Mouse (Mus musculus) kidney, embryonic 15.5 days (tissue): ENCODE measurements around the gene Ino80e. TPM values are rescaled to one million over a fixed set of nuclear protein-coding genes. Genes with fewer than 3 reads are reported as not detected.

Experiments
- ATAC-seq: fragments of 200-750 bp; cut with Nextera tagmentation; replicated peaks from 2 replicates; pipeline ENCODE4 v1.8.0; 2017; ENCODE audit warnings: moderate TSS enrichment; ENCODE audit not compliant: low FRiP score
- H3K27ac ChIP-seq: fragments of 300-500 bp; sonication (generic); 2 replicates; pipeline ENCODE4 v1.5.1; 2015; ENCODE audit warnings: mild to moderate bottlenecking, inconsistent platforms
- H3K27me3 ChIP-seq: fragments of 300-500 bp; sonication (generic); 2 replicates; pipeline ENCODE4 v1.6.1; 2015; ENCODE audit warnings: inconsistent platforms
- H3K36me3 ChIP-seq: fragments of 300-500 bp; sonication (generic); 2 replicates; pipeline ENCODE4 v1.6.1; 2015; ENCODE audit warnings: inconsistent platforms
- H3K4me1 ChIP-seq: fragments of 300-500 bp; sonication (generic); 2 replicates; pipeline ENCODE4 v1.6.1; 2015; ENCODE audit warnings: inconsistent platforms
- H3K4me2 ChIP-seq: fragments of 300-500 bp; sonication (generic); 2 replicates; pipeline ENCODE4 v1.6.1; 2015; ENCODE audit warnings: moderate library complexity, mild to moderate bottlenecking, inconsistent platforms
- H3K4me3 ChIP-seq: fragments of 300-500 bp; sonication (generic); replicated peaks from 2 replicates; pipeline ENCODE4 v1.5.1; 2015; ENCODE audit warnings: mild to moderate bottlenecking, inconsistent platforms
- H3K9ac ChIP-seq: fragments of 300-500 bp; sonication (generic); 2 replicates; pipeline ENCODE4 v1.6.1; 2015; ENCODE audit warnings: mild to moderate bottlenecking, inconsistent platforms
- H3K9me3 ChIP-seq: fragments of 300-500 bp; sonication (generic); replicated peaks from 2 replicates; pipeline ENCODE4 v1.6.1; 2016; ENCODE audit warnings: inconsistent platforms
- WGBS: fragments of 180-500 bp; shearing (Covaris S2); methylation state at CpG from one replicate; pipeline ENCODE4 v1.1.7; 2015; ENCODE audit warnings: mixed read lengths; 5-methylcytosine and 5-hydroxymethylcytosine counted together
- polyA plus RNA-seq: library from polyadenylated mRNA; unstranded; fragments of >200 nt; fragmentation: Nextera tagmentation; extraction: Ambion mirVana; gene quantifications from 2 replicates; pipeline ENCODE4 v1.2.1, GENCODE M21; 2015

Gene Ino80e
- polyA plus RNA-seq, 1 experiment from 2014 or later = 91.0 TPM

GRCm38 (mm10) chr7:126877239-126877638 is 15.1 kb upstream of the Ino80e start:
- Histone ChIP-seq H3K4me1 (peaks cover 15% of the 10 kb centered on the region), H3K9ac (no peak overlapping the region), H3K4me2 (no peak overlapping the region), H3K36me3 (peaks cover 84% of the 10 kb centered on the region), H3K27ac (no peak overlapping the region), H3K27me3 (no peaks in the 10 kb centered on the region), H3K4me3 (no peak overlapping the region), H3K9me3 (no peaks in the 10 kb centered on the region)
- 100% methylated on average over 1 of the region's 1 CpGs for WGBS
- no peak for ATAC-seq

- H3K9me3 ChIP-seq = no peaks in the 10 kb centered on the region
- H3K27ac ChIP-seq = no peak overlapping the region
- peaks cover 100% of the 10 kb centered on the region for H3K36me3 ChIP-seq
- WGBS = 95% methylated on average over 2 of the region's 2 CpGs
- no peak overlapping the region for H3K9ac ChIP-seq
- no peak overlapping the region for H3K4me2 ChIP-seq
- ATAC-seq = 0 out of 2 replicates have a peak, but pooled peaks have one; percentile 7
- no peaks in the 10 kb centered on the region for H3K4me1 ChIP-seq
- H3K4me3 ChIP-seq = no peak overlapping the region
- no peaks in the 10 kb centered on the region for H3K27me3 ChIP-seq
Measured at GRCm38 (mm10) chr7:126870520-126870891, 8.3 kb upstream of the Ino80e start.

- H3K27me3 ChIP-seq = no peaks in the 10 kb centered on the region
- no peak overlapping the region for H3K27ac ChIP-seq
- H3K36me3 ChIP-seq = peaks cover 100% of the 10 kb centered on the region
- H3K9me3 ChIP-seq = no peaks in the 10 kb centered on the region
- no peak overlapping the region for H3K9ac ChIP-seq
- no peak for ATAC-seq
- 88% methylated on average over 23 of the region's 23 CpGs for WGBS
- no peak overlapping the region for H3K4me3 ChIP-seq
- peaks cover 1% of the 10 kb centered on the region; the same call in 1 of the 2 replicates for H3K4me1 ChIP-seq
- no peak overlapping the region for H3K4me2 ChIP-seq
Measured at GRCm38 (mm10) chr7:126869780-126870519, 7.8 kb upstream of the Ino80e start.

GRCm38 (mm10) chr7:126868003-126868402 is 5.8 kb upstream of the Ino80e start:
- WGBS = 88% methylated on average over 12 of the region's 12 CpGs

GRCm38 (mm10) chr7:126867534-126867933 is 5.4 kb upstream of the Ino80e start:
- no peaks in the 10 kb centered on the region for H3K9me3 ChIP-seq
- ATAC-seq = no peak
- no peak overlapping the region for H3K27ac ChIP-seq
- H3K27me3 ChIP-seq = no peaks in the 10 kb centered on the region
- H3K36me3 ChIP-seq = peaks cover 88% of the 10 kb centered on the region
- no peak overlapping the region for H3K4me3 ChIP-seq
- H3K4me1 ChIP-seq = peaks cover 25% of the 10 kb centered on the region
- no peak overlapping the region for H3K9ac ChIP-seq
- WGBS = 83% methylated on average over 2 of the region's 2 CpGs
- H3K4me2 ChIP-seq = no peak overlapping the region

More at GRCm38 (mm10) chr7:126868003-126868402, 5.8 kb upstream of the Ino80e start:
- Histone ChIP-seq H3K9ac (no peak overlapping the region), H3K9me3 (no peaks in the 10 kb centered on the region), H3K4me3 (no peak overlapping the region), H3K36me3 (peaks cover 92% of the 10 kb centered on the region), H3K27ac (no peak overlapping the region), H3K4me2 (no peak overlapping the region), H3K27me3 (no peaks in the 10 kb centered on the region), H3K4me1 (peaks cover 21% of the 10 kb centered on the region)
- ATAC-seq = no peak

- Histone ChIP-seq H3K36me3 (peaks cover 70% of the 10 kb centered on the region), H3K27ac (peak overlapping the region; percentile 89), H3K27me3 (no peaks in the 10 kb centered on the region), H3K9ac (peak overlapping the region; percentile 70), H3K4me2 (peak overlapping the region; percentile 86), H3K4me3 (peak overlapping the region; percentile 72), H3K4me1 (peaks cover 39% of the 10 kb centered on the region), H3K9me3 (no peaks in the 10 kb centered on the region)
- WGBS = 57% methylated on average over 6 of the region's 6 CpGs
- ATAC-seq = no peak
Measured at GRCm38 (mm10) chr7:126863791-126864190, 1.6 kb upstream of the Ino80e start.

- WGBS = 1% methylated on average over 42 of the region's 42 CpGs
- Histone ChIP-seq H3K27ac (peak within 1 kb of the TSS; percentile 89), H3K4me1 (peaks cover 45% of the 10 kb centered on the region), H3K9ac (peak within 1 kb of the TSS; percentile 70), H3K9me3 (no peaks in the 10 kb centered on the region), H3K4me2 (peak within 1 kb of the TSS; percentile 86), H3K36me3 (peaks cover 69% of the 10 kb centered on the region), H3K4me3 (peak within 1 kb of the TSS; percentile 72), H3K27me3 (no peaks in the 10 kb centered on the region)
- ATAC-seq = peak; percentile 92
Measured at GRCm38 (mm10) chr7:126861429-126862130, 597 bp downstream of the Ino80e start, which contains the start of gene Hirip3. TSS of gene Hirip3 (plus strand) at chr7:126861972.

- no peak; the same call in 1 of the 2 replicates for ATAC-seq
- WGBS = 50% methylated on average over 5 of the region's 5 CpGs
Measured at GRCm38 (mm10) chr7:126860987-126861386, 1.2 kb downstream of the Ino80e start.

GRCm38 (mm10) chr7:126856741-126857420 is 5.3 kb downstream of the Ino80e start:
- Histone ChIP-seq H3K9ac (no peak overlapping the region), H3K4me3 (no peak overlapping the region), H3K27ac (peak overlapping the region; percentile 42), H3K36me3 (peaks cover 87% of the 10 kb centered on the region), H3K27me3 (no peaks in the 10 kb centered on the region), H3K9me3 (no peaks in the 10 kb centered on the region), H3K4me2 (no peak overlapping the region), H3K4me1 (peaks cover 25% of the 10 kb centered on the region)
- ATAC-seq = no peak; the same call in 1 of the 2 replicates
- WGBS = 62% methylated on average over 9 of the region's 9 CpGs

More at GRCm38 (mm10) chr7:126860987-126861386, 1.2 kb downstream of the Ino80e start:
- Histone ChIP-seq H3K9ac (peak overlapping the region; percentile 70), H3K9me3 (no peaks in the 10 kb centered on the region), H3K4me1 (peaks cover 45% of the 10 kb centered on the region), H3K36me3 (peaks cover 69% of the 10 kb centered on the region), H3K27me3 (no peaks in the 10 kb centered on the region), H3K4me3 (peak overlapping the region; percentile 72), H3K4me2 (peak overlapping the region; percentile 86), H3K27ac (no peak overlapping the region)

GRCm38 (mm10) chr7:126855641-126856040 is 6.5 kb downstream of the Ino80e start:
- H3K36me3 ChIP-seq = peaks cover 90% of the 10 kb centered on the region
- no peak overlapping the region for H3K27ac ChIP-seq
- peaks cover 26% of the 10 kb centered on the region for H3K4me1 ChIP-seq
- H3K27me3 ChIP-seq = no peaks in the 10 kb centered on the region
- no peak overlapping the region for H3K4me2 ChIP-seq
- ATAC-seq = no peak
- no peaks in the 10 kb centered on the region for H3K9me3 ChIP-seq
- H3K4me3 ChIP-seq = no peak overlapping the region
- WGBS = 84% methylated on average over 3 of the region's 3 CpGs
- H3K9ac ChIP-seq = no peak overlapping the region

GRCm38 (mm10) chr7:126853454-126853853 is 8.7 kb downstream of the Ino80e start:
- Histone ChIP-seq H3K4me2 (no peak overlapping the region), H3K36me3 (peaks cover 70% of the 10 kb centered on the region), H3K4me3 (no peak overlapping the region), H3K27me3 (peaks cover 15% of the 10 kb centered on the region), H3K9ac (no peak overlapping the region), H3K27ac (no peak overlapping the region), H3K9me3 (no peaks in the 10 kb centered on the region), H3K4me1 (peaks cover 32% of the 10 kb centered on the region)
- ATAC-seq = no peak
- 61% methylated on average over 5 of the region's 5 CpGs for WGBS

GRCm38 (mm10) chr7:126851192-126851591 is 11.0 kb downstream of the Ino80e start:
- no peak overlapping the region for H3K4me2 ChIP-seq
- no peak overlapping the region for H3K27ac ChIP-seq
- WGBS = 37% methylated on average over 12 of the region's 12 CpGs
- no peaks in the 10 kb centered on the region for H3K9me3 ChIP-seq
- H3K27me3 ChIP-seq = peaks cover 28% of the 10 kb centered on the region
- H3K36me3 ChIP-seq = peaks cover 48% of the 10 kb centered on the region
- H3K4me3 ChIP-seq = no peak overlapping the region
- no peak overlapping the region for H3K9ac ChIP-seq
- H3K4me1 ChIP-seq = peaks cover 42% of the 10 kb centered on the region
- no peak for ATAC-seq
